Mouse (Mus musculus): ENCODE data around the gene Sorcs3.

- TF ChIP-seq CTCF (IDR thresholded peaks at IDR 0.05; ENCODE audit: low read depth) = no peak
- no peak for TF ChIP-seq EP300 (IDR thresholded peaks at IDR 0.05; ENCODE audit: low read depth)
These were observed 318.0 kb downstream of the Sorcs3 start for GRCm38 (mm10) chr19:48523803-48524202.

Measured in heart, postnatal 0 days (tissue).